Mouse (Mus musculus): ENCODE measurements around the gene Slc25a35.
"Not testable (repeated sequence)": the region's sequence is repeated elsewhere in the genome, so short reads cannot be mapped to it uniquely, and the experiment has no call there.

Slc25a35 gene

GRCm38 (mm10) chr11:68962159-68962558 lies 5.8 kb upstream of the Slc25a35 start:
- DNase-seq = not testable (repeated sequence)

GRCm38 (mm10) chr11:68963405-68963804 lies 4.5 kb upstream of the Slc25a35 start:
- no peak for DNase-seq

- no peak for DNase-seq
These were observed 2.9 kb upstream of the Slc25a35 start for GRCm38 (mm10) chr11:68965050-68965449.

GRCm38 (mm10) chr11:68965845-68966244 lies 2.1 kb upstream of the Slc25a35 start:
- DNase-seq = peak; percentile 78

- DNase-seq = no peak
These were observed 1.4 kb upstream of the Slc25a35 start for GRCm38 (mm10) chr11:68966554-68966953.

GRCm38 (mm10) chr11:68968752-68969151 lies 821 bp downstream of the Slc25a35 start:
- DNase-seq = no peak

- DNase-seq = no peak
These were observed 2.3 kb downstream of the Slc25a35 start for GRCm38 (mm10) chr11:68970232-68970631.

- peak; percentile 78 for DNase-seq
These were observed 5.5 kb downstream of the Slc25a35 start for GRCm38 (mm10) chr11:68973250-68974058.

- DNase-seq = no peak
These were observed 6.1 kb downstream of the Slc25a35 start for GRCm38 (mm10) chr11:68974059-68974450.

GRCm38 (mm10) chr11:68975085-68975484 lies 7.2 kb downstream of the Slc25a35 start, which contains the start of gene Rangrf:
Gene Rangrf, minus strand, starts transcription at chr11:68975185.
- DNase-seq = no peak

- no peak for DNase-seq
These were observed 7.7 kb downstream of the Slc25a35 start for GRCm38 (mm10) chr11:68975601-68976000.

GRCm38 (mm10) chr11:68979320-68979733 lies 11.4 kb downstream of the Slc25a35 start:
- DNase-seq = no peak

GRCm38 (mm10) chr11:68980919-68981318 lies 13.0 kb downstream of the Slc25a35 start:
- no peak for DNase-seq

- DNase-seq = peak; percentile 82
These were observed 14.9 kb downstream of the Slc25a35 start for GRCm38 (mm10) chr11:68982639-68983369.

- no peak for DNase-seq
These were observed 19.5 kb downstream of the Slc25a35 start for GRCm38 (mm10) chr11:68987365-68987882.

GRCm38 (mm10) chr11:68988341-68988740 lies 20.4 kb downstream of the Slc25a35 start:
- no peak for DNase-seq

- no peak for DNase-seq
These were observed 25.2 kb downstream of the Slc25a35 start for GRCm38 (mm10) chr11:68993122-68993521.

GRCm38 (mm10) chr11:68994377-68994776 lies 26.4 kb downstream of the Slc25a35 start:
- DNase-seq = no peak

GRCm38 (mm10) chr11:68997080-68997479 lies 29.1 kb downstream of the Slc25a35 start:
- DNase-seq = no peak

GRCm38 (mm10) chr11:69002782-69003181 lies 34.9 kb downstream of the Slc25a35 start:
- not testable (repeated sequence) for DNase-seq

- DNase-seq = no peak
These were observed 35.7 kb downstream of the Slc25a35 start for GRCm38 (mm10) chr11:69003592-69003991.

- no peak for DNase-seq
These were observed 37.3 kb downstream of the Slc25a35 start for GRCm38 (mm10) chr11:69005193-69005592.

- DNase-seq = not testable (repeated sequence)
These were observed 38.6 kb downstream of the Slc25a35 start for GRCm38 (mm10) chr11:69006575-69006974.
